Mouse (Mus musculus) myocyte (in vitro differentiated cells): ENCODE data around the gene Nrp2. TPM values are rescaled to one million over a fixed set of nuclear protein-coding genes. Genes with fewer than 3 reads are reported as not detected.

Experiments
- H3K27me3 ChIP-seq: one replicate; pipeline ENCODE4 v1.6.1; 2011; ENCODE audit not compliant: control insufficient read depth, insufficient read depth, insufficient read length
- H3K36me3 ChIP-seq: one replicate; pipeline ENCODE4 v1.6.1; 2011; ENCODE audit not compliant: control insufficient read depth, insufficient read depth
- H3K4me2 ChIP-seq: one replicate; pipeline ENCODE4 v1.6.1; 2011; ENCODE audit warnings: low read depth, control low read depth
- H3K4me3 ChIP-seq: one replicate; pipeline ENCODE4 v1.5.1; 2011; ENCODE audit warnings: mild to moderate bottlenecking, control low read depth, moderate library complexity
- H3K79me2 ChIP-seq: one replicate; pipeline ENCODE4 v1.6.1; 2011; ENCODE audit not compliant: control insufficient read depth, insufficient read depth
- H3ac ChIP-seq: one replicate; pipeline ENCODE4 v1.6.1; 2011; ENCODE audit not compliant: control insufficient read depth, insufficient read length
- CEBPB ChIP-seq: IDR thresholded peaks from 2 replicates; pipeline ENCODE4 v1.6.1; 2011; ENCODE audit warnings: mild to moderate bottlenecking, moderate library complexity; ENCODE audit not compliant: poor library complexity, insufficient read depth, severe bottlenecking
- E2F4 ChIP-seq: IDR thresholded peaks from one replicate; pipeline ENCODE4 v1.6.1; 2011; ENCODE audit warnings: mild to moderate bottlenecking, control low read depth, moderate library complexity; ENCODE audit not compliant: insufficient read depth
- MAX ChIP-seq: IDR thresholded peaks from one replicate; pipeline ENCODE4 v1.6.1; 2011; ENCODE audit warnings: low read depth, mild to moderate bottlenecking, control low read depth
- MYOD1 ChIP-seq, 3 experiments: IDR thresholded peaks; one replicate each; pipeline ENCODE4 v1.6.1; 2011; ENCODE audit warnings: control low read depth in 2 of 3, low read depth in 2 of 3, mild to moderate bottlenecking in 2 of 3, moderate library complexity in 1 of 3; ENCODE audit not compliant: insufficient read length in 2 of 3, control insufficient read depth in 1 of 3
- MYOG ChIP-seq, 3 experiments: IDR thresholded peaks; one replicate each; pipeline ENCODE4 v1.6.1; 2011; ENCODE audit warnings: control low read depth in 2 of 3, low read depth in 2 of 3, mild to moderate bottlenecking in 2 of 3; ENCODE audit not compliant: insufficient read length in 2 of 3, control insufficient read depth in 1 of 3, insufficient read depth in 1 of 3
- POLR2A ChIP-seq: IDR thresholded peaks from one replicate; pipeline ENCODE4 v1.6.1; 2011; ENCODE audit warnings: low read depth, mild to moderate bottlenecking, control low read depth, moderate library complexity; ENCODE audit not compliant: insufficient read length
- POLR2AphosphoS2 ChIP-seq: IDR thresholded peaks from one replicate; pipeline ENCODE4 v1.6.1; 2011; ENCODE audit warnings: low read depth, control low read depth; ENCODE audit not compliant: insufficient read length
- REST ChIP-seq: IDR thresholded peaks from one replicate; pipeline ENCODE4 v1.6.1; 2011; ENCODE audit warnings: mild to moderate bottlenecking, control low read depth, moderate library complexity; ENCODE audit not compliant: insufficient read depth, insufficient read length
- SRF ChIP-seq: IDR thresholded peaks from one replicate; pipeline ENCODE4 v1.6.1; 2011; ENCODE audit warnings: low read depth; ENCODE audit not compliant: control insufficient read depth, insufficient read length
- TCF12 ChIP-seq: IDR thresholded peaks from one replicate; pipeline ENCODE4 v1.6.1; 2011; ENCODE audit warnings: mild to moderate bottlenecking, control low read depth; ENCODE audit not compliant: poor library complexity, insufficient read depth, severe bottlenecking
- TCF3 ChIP-seq: IDR thresholded peaks from one replicate; pipeline ENCODE4 v1.6.1; 2011; ENCODE audit warnings: low read depth, control low read depth; ENCODE audit not compliant: insufficient read length
- USF1 ChIP-seq: IDR thresholded peaks from one replicate; pipeline ENCODE4 v1.6.1; 2011; ENCODE audit warnings: low read depth, mild to moderate bottlenecking, control low read depth, moderate library complexity
- polyA plus RNA-seq: library from polyadenylated mRNA; unstranded; fragments of >200 nt; fragmentation: generic; extraction: Trizol; gene quantifications from one replicate; pipeline ENCODE4 v1.2.1, GENCODE M21; 2012; ENCODE audit warnings: missing spikeins

The Nrp2 gene
- polyA plus RNA-seq, 1 experiment: 18.3 TPM

DNA sequence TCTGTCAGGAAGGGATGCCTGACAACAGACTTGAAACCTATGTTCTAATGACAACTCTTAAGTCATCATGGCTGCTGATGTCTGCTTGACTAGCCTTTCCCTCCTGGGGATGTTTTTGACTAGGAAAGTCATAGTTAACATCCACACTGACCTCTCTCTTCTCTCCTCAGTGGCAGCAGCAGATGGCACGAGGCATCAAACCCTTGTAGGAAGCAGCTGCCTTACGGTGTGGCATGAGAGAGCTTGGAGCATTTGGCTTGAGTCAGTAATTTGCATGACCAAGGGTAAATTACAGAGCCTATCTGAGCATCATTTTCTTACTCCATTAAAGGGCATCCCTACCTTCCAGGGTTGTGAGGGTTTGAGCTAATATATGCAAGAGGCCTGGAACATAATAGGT, 135.5 kb downstream of the Nrp2 start:
- no peak overlapping the region for H3K4me2 ChIP-seq
- H3ac ChIP-seq: no peak overlapping the region
- TF ChIP-seq SRF (no peak), MAX (no peak), USF1 (no peak), REST (no peak), MYOD1 (IDR thresholded peaks at IDR 0.05; ENCODE audit: control insufficient read depth in 1 of 3, insufficient read length in 2 of 3, low read depth in 2 of 3) (peak; percentile 38 to 77 (median 70))
- no peaks in the 10 kb centered on the region for H3K79me2 ChIP-seq
- H3K4me3 ChIP-seq: no peak overlapping the region
- H3K36me3 ChIP-seq: no peaks in the 10 kb centered on the region
- H3K27me3 ChIP-seq: no peaks in the 10 kb centered on the region

DNA sequence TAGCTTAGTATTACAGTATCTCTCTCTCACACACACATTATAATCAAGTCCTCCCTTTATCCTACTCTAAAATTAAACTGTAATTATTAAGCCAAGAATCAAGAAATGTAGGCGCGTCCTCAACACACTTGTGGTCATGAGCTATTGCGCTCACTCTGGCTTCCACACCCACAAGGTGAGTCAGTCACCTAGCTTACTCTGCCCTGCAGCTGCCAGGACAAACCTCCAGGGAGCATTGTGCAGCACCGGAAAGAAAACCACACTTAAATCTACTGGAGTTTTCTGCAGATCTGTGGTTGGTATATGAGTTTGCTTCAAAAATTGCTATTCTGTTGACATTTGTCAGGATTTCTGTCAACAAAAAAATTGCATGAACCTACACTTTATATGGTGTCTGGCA, 140.1 kb downstream of the Nrp2 start:
- Histone ChIP-seq H3K79me2 (no peaks in the 10 kb centered on the region), H3K4me2 (no peak overlapping the region), H3K36me3 (no peaks in the 10 kb centered on the region), H3ac (no peak overlapping the region), H3K27me3 (no peaks in the 10 kb centered on the region), H3K4me3 (no peak overlapping the region)
- TF ChIP-seq E2F4 (no peak), MAX (no peak), MYOD1 (IDR thresholded peaks at IDR 0.05; ENCODE audit: control insufficient read depth in 1 of 3, insufficient read length in 2 of 3, low read depth in 2 of 3) (no peak), TCF3 (no peak), SRF (no peak), MYOG (IDR thresholded peaks at IDR 0.05; ENCODE audit: control insufficient read depth in 1 of 3, insufficient read depth in 1 of 3, insufficient read length in 2 of 3, low read depth in 2 of 3) (no peak), CEBPB (no peak), TCF12 (no peak)

DNA sequence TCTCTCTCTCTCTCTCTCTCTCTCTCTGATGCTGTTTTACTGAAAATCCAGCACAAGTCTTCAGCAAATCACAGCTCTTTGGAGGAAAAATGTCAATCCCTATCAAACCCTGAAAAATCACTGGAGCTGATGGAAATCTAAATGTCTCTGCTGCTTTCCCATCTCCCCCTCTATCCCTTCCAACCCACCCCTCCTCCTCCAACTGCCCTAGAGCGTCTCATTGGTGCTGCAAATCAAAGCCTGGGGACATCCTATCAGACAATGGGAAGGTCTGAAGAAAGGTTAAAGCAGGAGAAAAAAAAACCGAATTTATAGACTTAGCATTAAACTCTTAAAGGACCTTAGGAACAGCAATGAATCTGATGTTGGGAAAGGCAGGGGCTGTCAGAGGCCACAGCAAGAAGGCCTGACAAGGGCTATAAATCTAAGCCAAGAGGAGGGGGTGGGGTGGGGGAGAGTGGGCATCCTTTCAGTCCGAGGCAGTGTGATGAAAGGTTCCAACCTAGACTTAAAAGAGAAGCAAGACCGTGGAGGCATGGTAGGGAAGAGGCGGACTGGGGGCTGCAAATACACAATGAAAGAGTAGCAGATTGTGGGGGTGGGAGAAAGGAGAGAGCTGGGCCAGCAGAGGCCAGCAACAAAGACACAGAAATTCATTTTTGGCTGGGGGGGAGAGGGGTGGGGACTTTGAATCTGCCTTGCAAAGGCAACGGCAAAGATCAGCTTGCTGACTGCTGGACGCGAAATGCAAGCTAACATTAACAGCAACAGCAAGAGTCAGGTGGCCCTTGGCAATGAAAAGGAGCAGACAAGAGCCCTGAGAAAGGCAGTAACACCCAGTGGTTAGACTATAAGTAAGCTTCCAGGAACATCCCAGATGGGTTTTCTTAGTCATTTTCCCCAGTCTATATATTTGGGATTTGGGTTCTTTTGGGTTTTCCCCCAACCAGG, 148.2 kb downstream of the Nrp2 start:
- Histone ChIP-seq H3K4me3 (no peak overlapping the region), H3K27me3 (no peaks in the 10 kb centered on the region), H3K36me3 (no peaks in the 10 kb centered on the region), H3ac (no peak overlapping the region), H3K4me2 (no peak overlapping the region), H3K79me2 (no peaks in the 10 kb centered on the region)
- TF ChIP-seq POLR2AphosphoS2 (no peak), MYOG (IDR thresholded peaks at IDR 0.05; ENCODE audit: control insufficient read depth in 1 of 3, insufficient read depth in 1 of 3, insufficient read length in 2 of 3, low read depth in 2 of 3) (no peak), CEBPB (no peak), TCF12 (no peak), REST (no peak), POLR2A (no peak), USF1 (no peak), E2F4 (no peak), TCF3 (no peak), SRF (no peak), MAX (no peak), MYOD1 (IDR thresholded peaks at IDR 0.05; ENCODE audit: control insufficient read depth in 1 of 3, insufficient read length in 2 of 3, low read depth in 2 of 3) (no peak)

DNA sequence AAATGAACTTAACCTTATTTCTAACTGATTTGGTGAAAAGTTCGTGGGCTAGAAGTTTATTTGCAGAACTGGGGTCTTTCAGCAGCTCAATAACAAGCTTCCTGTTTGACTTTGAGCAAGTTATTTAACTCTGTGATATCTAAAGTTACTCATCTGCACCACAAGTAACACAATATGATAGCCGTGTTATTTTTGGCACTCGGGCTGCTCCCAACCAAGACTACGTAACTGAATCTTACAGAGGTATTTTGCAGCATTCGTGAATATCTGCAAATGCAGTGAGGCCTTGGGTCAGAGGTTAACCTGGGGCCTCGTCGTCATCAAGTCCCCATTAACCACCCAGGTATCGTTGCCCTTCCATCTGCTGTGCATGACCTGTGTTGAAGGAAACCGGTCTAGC, 150.3 kb downstream of the Nrp2 start:
- no peaks in the 10 kb centered on the region for H3K27me3 ChIP-seq

More for the DNA sequence above, 150.3 kb downstream of the Nrp2 start:
- Histone ChIP-seq H3K4me3 (no peak overlapping the region), H3K79me2 (no peaks in the 10 kb centered on the region), H3K36me3 (no peaks in the 10 kb centered on the region), H3ac (no peak overlapping the region), H3K4me2 (peak overlapping the region; percentile 18)
- TF ChIP-seq CEBPB (no peak), E2F4 (no peak), MYOG (IDR thresholded peaks at IDR 0.05; ENCODE audit: control insufficient read depth in 1 of 3, insufficient read depth in 1 of 3, insufficient read length in 2 of 3, low read depth in 2 of 3) (no peak), MYOD1 (IDR thresholded peaks at IDR 0.05; ENCODE audit: control insufficient read depth in 1 of 3, insufficient read length in 2 of 3, low read depth in 2 of 3) (no peak), TCF12 (no peak), POLR2A (no peak), SRF (no peak), POLR2AphosphoS2 (no peak), TCF3 (no peak), MAX (no peak), REST (no peak), USF1 (no peak)
